Mouse (Mus musculus): Measurements from ENCODE around the gene Gm21778.
"Not testable (repeated sequence)": the region's sequence is repeated elsewhere in the genome, so short reads cannot be mapped to it uniquely, and the experiment has no call there.

Gene Gm21778

GRCm38 (mm10) chrY:5942160-5942559 lies at the start of gene Gm21778:
Gene Gm21778, plus strand, starts transcription at chrY:5942460.
- DNase-seq = not testable (repeated sequence)
